Mouse (Mus musculus): ENCODE measurements around the gene Kbtbd13.
"Not testable (repeated sequence)": the region's sequence is repeated elsewhere in the genome, so short reads cannot be mapped to it uniquely, and the experiment has no call there.

Gene Kbtbd13

GRCm38 (mm10) chr9:65347112-65347850 lies 44.2 kb downstream of the Kbtbd13 start:
- no peak for DNase-seq (ENCODE audit: low spot score)

- peak; percentile 57 for DNase-seq (ENCODE audit: low spot score)
Measured at GRCm38 (mm10) chr9:65346476-65347111, 44.9 kb downstream of the Kbtbd13 start.

DNA sequence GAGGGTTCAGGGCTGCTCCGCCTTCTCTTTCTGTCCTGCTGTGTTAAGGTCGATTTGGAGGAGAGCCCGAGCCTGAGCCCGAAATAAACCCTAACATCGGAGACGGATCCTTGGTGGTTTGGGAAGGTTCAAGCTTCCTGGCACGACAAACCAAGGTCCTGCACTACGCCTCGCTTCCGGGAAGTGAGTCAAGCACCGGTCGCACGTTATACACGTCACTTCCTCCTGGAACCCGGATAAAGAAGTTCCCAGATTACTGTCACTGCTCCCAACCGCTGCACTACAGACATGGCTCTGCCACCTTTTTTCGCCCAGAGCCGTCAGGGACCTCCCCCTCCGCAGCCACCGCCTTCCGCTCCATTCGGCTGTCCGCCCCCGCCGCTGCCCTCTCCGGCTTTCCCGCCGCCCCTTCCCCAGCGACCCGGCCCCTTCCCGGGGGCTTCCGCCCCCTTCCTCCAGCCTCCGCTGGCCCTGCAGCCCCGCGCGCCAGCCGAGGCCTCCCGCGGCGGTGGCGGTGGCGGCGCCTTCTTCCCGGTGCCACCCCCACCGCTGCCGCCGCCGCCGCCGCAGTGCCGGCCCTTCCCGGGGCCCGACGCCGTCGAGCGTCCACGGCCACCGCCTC lies 45.5 kb downstream of the Kbtbd13 start, which contains the start of gene Pdcd7:
TSS of gene Pdcd7 (plus strand) at position 251 of the 622 bp plus-strand sequence.
- peak; percentile 100 for DNase-seq (ENCODE audit: low spot score)

DNA sequence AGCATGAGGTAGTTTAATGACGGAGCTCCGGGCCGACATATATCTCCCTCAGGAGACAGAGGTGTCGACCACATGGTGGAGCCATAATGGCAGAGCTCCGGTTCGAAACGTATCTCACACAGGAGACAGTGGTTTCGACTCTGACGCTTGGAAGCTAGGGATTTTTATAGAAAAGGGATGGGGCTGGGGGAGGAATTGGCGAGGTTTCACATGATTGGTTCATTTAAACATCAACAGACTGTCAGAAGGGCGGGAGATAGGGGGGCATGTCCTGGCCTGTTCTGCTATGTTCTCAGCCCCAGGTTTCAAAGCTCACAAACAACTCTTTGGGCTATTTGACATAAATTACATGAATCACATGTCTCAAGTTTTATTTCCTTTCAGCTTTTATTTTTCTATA lies 46.0 kb downstream of the Kbtbd13 start:
- DNase-seq (ENCODE audit: low spot score), result not testable (repeated sequence)

GRCm38 (mm10) chr9:65340414-65340813 lies 51.0 kb downstream of the Kbtbd13 start:
- DNase-seq (ENCODE audit: low spot score), result no peak

GRCm38 (mm10) chr9:65339146-65339545 lies 52.3 kb downstream of the Kbtbd13 start:
- no peak for DNase-seq (ENCODE audit: low spot score)

Measured in embryo, embryonic 10 days (tissue).